Mouse (Mus musculus): Measurements from ENCODE around the gene Msantd1.

Msantd1 gene

GRCm38 (mm10) chr5:34965531-34965930, 57.7 kb downstream of the Msantd1 start:
- in situ Hi-C loops (cut with MboI; ENCODE audit: low sequenced_read_pairs), result no loop called here

GRCm38 (mm10) chr5:34968386-34968785, 60.6 kb downstream of the Msantd1 start:
- in situ Hi-C loops (cut with MboI; ENCODE audit: low sequenced_read_pairs), result no loop called here

- in situ Hi-C loops (cut with MboI; ENCODE audit: low sequenced_read_pairs), result no loop called here
Measured at GRCm38 (mm10) chr5:34972471-34972870, 64.7 kb downstream of the Msantd1 start.

Data from CH12F3 (cell line).